8 mouse cellular contexts compared by ENCODE assay signal in genomic region chr14:71092626-71093326, GRCm38 (mm10).
A peak's percentile ranks its signal among the peaks of the same experiment; 100 is the strongest.
DNase-seq lines count a peak whose midpoint lies in the region; ATAC-seq lines count a peak whose summit lies in the region.

No protein-coding gene starts in this region.

- no peak overlapping the region for H3K4me3 ChIP-seq in hindbrain, embryonic 12.5 days

- no peaks in the 10 kb centered on the region for H3K27me3 ChIP-seq in hindbrain, embryonic 12.5 days

- ATAC-seq in hindbrain, embryonic 12.5 days (ENCODE audit: low FRiP score): no peak

- DNase-seq in kidney, postnatal 10 days: peak; percentile 36
- no peak for DNase-seq in kidney, adult 18-20 months
- DNase-seq in cerebellum, adult 9-10 months: peak; percentile 51
- peak; percentile 28 to 46 for DNase-seq in heart, postnatal 14 days
- peak; percentile 47 for DNase-seq in lung, postnatal 36 days
- DNase-seq in MN1 (ENCODE audit: low spot score): no peak
- DNase-seq in natural killer cell, adult 2 months (ENCODE audit: low spot score in 2 of 2): no peak

- H3K4me1 ChIP-seq in hindbrain, embryonic 12.5 days: no peaks in the 10 kb centered on the region

- intact Hi-C loops in heart, postnatal 14 days (cut with DNase I): no loop called here

- H3K27ac ChIP-seq in hindbrain, embryonic 12.5 days: no peak overlapping the region

- H3K9me3 ChIP-seq in hindbrain, embryonic 12.5 days (replicated peaks): no peaks in the 10 kb centered on the region

- H3K4me2 ChIP-seq in hindbrain, embryonic 12.5 days (replicated peaks): no peak overlapping the region

- H3K36me3 ChIP-seq in hindbrain, embryonic 12.5 days: no peaks in the 10 kb centered on the region

- WGBS in hindbrain, embryonic 12.5 days: 58% methylated on average over 8 of the region's 8 CpGs

- H3K9ac ChIP-seq in hindbrain, embryonic 12.5 days: no peak overlapping the region

Comparison
In these comparisons a context has a peak if more than half of its experiments do, and no peak if none do; other contexts are left out.
1. DNase-seq: peak in kidney, postnatal 10 days (single experiment), cerebellum, adult 9-10 months (single experiment), heart, postnatal 14 days (2 of 2) and lung, postnatal 36 days (single experiment); none in kidney, adult 18-20 months (single experiment), MN1 (single experiment) and natural killer cell, adult 2 months (0 of 2).